Mouse (Mus musculus) cerebellum, adult (tissue): Measurements from ENCODE around the gene Xntrpc.
A peak's percentile ranks its signal among the peaks of the same experiment; 100 is the strongest.
"Not testable (repeated sequence)": the region's sequence is repeated elsewhere in the genome, so short reads cannot be mapped to it uniquely, and the experiment has no call there.

Experiments used
- ATAC-seq: cut with Nextera tagmentation; 2 replicates; pipeline ENCODE4 v1.9.2; 2017; ENCODE audit warnings: mild to moderate bottlenecking, moderate library complexity, mixed read lengths; ENCODE audit not compliant: insufficient number of reproducible peaks, low FRiP score, low TSS enrichment

Xntrpc gene

GRCm38 (mm10) chr7:102065046-102065891 lies at the start of gene Xntrpc, which contains the start of the genes Rnf121 and Xndc1:
Gene Xntrpc (plus strand): TSS chr7:102065713.
Gene Rnf121 (minus strand): TSS chr7:102065469.
Gene Xndc1 (plus strand): TSS chr7:102065511.
- ATAC-seq, result peak; percentile 95

- no peak for ATAC-seq
These were observed 48.6 kb upstream of the Xntrpc start for GRCm38 (mm10) chr7:102016936-102017335.

GRCm38 (mm10) chr7:102017452-102017851 lies 48.1 kb upstream of the Xntrpc start:
- ATAC-seq, result no peak

DNA sequence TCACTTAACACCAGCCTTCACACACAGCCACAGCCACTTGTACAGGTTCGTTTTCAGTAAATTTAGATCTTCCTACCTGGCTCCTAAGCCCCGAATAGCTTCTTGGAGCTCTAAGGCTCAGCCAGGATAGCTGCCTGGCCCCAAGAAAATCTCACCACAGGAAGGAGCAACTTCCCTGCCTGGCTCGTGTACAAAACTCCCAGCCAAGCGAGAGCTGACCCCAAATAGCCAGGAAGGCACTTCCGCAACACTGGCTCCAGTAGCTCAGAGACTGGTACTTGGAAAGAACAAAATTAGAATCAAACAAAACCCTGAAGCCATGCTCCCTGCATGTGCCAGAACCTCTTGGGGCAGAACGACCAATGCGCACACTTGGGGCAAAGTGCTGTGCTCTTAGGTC lies 47.5 kb upstream of the Xntrpc start:
- 0 out of 2 replicates have a peak, but pooled peaks have one; percentile 17 for ATAC-seq

DNA sequence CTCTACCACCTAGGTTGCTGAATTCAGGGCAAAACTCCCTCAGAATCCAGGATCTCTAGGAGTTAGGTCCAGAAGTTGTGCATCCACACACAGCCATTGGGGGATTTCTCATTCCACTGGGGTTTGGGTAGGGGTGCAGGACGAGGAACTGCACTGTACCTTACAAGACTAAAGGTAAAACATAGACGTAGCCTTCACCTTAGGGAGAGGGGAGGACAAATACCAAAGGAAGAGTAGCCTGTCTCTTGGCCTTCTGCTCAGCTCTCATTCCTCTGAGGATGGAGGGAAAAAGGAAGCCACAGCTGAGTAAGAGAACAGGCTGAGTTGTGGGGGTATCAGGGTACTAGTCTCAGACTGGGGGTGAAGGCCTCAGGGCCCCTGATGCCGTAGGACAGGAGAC lies 46.9 kb upstream of the Xntrpc start, which contains the start of gene Il18bp:
Gene Il18bp, minus strand, starts transcription at position 101 of the 400 bp plus-strand sequence.
- no peak for ATAC-seq

DNA sequence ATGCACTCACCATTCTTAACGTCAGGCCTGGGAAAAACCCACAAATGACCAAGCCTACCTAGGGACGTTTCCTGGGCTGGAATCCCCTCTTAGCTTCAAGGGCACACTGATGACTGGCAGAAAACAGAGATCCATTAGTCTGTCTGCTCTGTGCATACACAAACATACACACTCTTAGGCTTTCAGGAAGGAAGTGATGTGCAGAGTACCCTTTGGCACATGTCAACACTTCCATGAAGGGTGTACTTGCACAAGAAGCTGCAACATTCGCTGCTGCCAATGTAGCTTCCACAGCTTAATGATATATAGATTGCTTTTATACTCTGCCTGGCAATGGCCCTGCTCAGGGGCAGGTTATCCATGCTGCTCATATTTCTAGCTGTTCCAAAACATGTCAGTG lies 46.2 kb upstream of the Xntrpc start:
- ATAC-seq, result no peak

- ATAC-seq, result not testable (repeated sequence)
These were observed 44.6 kb upstream of the Xntrpc start for GRCm38 (mm10) chr7:102020934-102021333.

GRCm38 (mm10) chr7:102023821-102024220 lies 41.7 kb upstream of the Xntrpc start:
- no peak for ATAC-seq

DNA sequence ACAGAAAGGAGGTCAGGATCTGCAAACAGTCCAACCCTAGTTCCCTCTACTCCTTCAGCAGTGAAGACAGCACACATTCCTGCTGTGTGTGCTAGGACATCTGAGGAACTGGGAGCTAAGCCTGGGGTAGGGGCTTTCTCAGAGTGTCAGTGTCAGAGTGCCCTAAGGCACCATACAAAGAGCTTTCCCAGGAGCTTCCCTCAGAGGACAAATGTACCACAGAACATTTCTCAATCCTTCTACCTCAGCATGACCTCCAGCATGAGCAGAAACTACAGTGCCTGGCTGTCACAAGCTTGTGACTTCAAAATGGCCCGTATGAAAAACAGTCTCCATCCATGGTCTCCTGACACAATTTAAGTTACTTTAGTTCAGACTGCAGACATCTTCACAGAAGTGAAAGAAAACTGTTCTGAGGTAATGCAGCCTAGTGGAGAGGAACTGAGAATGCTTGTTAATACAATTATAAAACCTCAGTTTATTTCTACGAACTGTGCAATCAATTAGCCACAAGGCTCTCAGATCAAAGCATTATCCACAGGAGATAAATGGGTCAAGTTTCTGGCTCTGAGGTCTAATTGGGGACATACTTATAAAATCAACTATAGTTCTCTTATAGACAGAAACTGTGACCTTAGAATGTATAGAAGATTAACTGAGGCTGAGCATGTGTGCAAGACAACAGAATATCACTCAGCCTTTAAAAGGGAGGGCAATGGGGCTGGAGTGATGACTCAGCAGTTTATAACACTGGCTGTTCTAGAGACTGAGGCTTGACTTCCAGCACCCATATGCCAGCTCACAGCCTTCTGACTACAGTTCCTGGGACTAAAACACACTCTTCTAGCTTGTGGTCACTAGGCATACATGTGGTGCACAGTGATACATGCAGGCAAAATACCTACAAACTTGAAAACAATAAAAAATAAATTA lies 40.1 kb upstream of the Xntrpc start:
- ATAC-seq, result no peak

DNA sequence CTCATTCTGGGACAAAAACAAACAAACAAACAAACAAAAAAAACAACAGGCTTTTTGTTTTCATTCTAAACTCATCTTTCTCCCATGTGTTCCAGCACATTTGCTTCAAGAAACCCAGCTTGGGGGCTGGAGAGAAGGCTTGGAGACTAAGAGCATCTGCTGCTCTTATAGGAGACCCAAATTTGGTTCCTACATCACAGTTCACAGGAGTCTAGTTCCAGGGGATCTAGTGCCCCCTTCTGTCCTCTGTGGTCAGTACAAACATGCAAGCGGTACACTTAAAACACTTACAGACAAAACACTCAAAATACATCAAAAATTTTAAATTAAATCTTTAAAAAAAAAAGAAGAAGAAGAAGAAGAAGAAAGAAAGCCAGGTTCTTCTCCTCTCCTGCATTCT lies 30.6 kb upstream of the Xntrpc start:
- no peak for ATAC-seq

DNA sequence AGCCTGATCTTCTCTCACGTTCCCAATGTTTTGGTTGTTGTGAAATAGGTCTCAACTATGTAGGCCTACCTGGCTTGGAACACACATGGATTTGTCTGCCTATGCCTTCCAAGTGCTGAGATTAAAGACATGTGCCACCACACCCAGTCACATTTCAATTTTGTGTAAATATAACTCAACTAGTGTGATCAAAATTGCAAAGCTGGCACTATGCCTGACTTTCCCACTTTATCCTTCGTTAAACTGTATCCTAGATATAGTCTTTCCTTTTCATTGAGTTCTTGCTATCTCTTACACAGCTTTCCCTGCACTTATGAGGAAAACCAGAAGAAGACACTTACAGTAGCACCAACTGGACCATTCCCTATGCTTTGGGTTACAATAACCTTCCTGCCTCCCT lies 30.0 kb upstream of the Xntrpc start:
- ATAC-seq, result no peak

DNA sequence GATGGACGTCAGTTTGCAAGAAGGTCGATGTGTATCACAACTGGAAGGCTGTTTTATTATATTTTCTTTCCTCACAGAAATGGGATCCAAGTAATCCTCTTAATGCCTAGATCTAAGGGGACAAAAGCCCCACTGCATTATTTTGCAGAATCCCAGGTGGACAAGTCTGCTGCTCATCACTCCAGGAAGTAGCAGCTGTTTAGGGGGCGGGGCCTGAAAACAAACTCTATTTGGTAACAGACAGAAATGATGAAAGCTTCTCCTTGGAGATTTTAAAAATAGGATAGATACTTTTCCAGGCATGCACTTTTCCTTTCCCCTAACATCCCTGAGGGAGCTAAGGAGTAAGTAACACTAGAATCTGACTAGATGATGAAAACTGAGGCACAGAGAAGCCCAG lies 28.2 kb upstream of the Xntrpc start:
- no peak for ATAC-seq

- no peak for ATAC-seq
These were observed 23.2 kb upstream of the Xntrpc start for GRCm38 (mm10) chr7:102042314-102042713.

GRCm38 (mm10) chr7:102048524-102048923 lies 17.0 kb upstream of the Xntrpc start:
- ATAC-seq, result not testable (repeated sequence)

DNA sequence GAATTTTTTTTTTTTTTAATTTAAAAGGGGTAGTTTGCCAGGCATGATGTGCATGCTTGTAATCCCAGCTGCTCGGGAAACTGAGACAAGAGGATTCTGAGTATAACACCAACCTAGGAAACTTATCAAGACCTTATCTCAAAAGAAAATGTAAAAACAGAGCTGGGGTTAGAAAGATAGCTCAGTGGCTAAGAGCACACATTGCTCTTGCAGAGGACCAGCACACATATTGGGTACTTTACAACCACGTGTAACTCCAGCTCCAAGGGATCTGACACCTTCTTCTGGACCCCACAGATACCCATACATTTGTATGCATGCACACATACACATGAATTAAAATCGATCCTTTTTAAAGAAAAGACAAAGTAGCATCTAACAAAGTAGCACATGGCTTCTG lies 4.2 kb upstream of the Xntrpc start:
- ATAC-seq, result no peak

GRCm38 (mm10) chr7:102062203-102062602 lies 3.3 kb upstream of the Xntrpc start:
- no peak for ATAC-seq

GRCm38 (mm10) chr7:102063891-102064290 lies 1.6 kb upstream of the Xntrpc start:
- no peak for ATAC-seq

DNA sequence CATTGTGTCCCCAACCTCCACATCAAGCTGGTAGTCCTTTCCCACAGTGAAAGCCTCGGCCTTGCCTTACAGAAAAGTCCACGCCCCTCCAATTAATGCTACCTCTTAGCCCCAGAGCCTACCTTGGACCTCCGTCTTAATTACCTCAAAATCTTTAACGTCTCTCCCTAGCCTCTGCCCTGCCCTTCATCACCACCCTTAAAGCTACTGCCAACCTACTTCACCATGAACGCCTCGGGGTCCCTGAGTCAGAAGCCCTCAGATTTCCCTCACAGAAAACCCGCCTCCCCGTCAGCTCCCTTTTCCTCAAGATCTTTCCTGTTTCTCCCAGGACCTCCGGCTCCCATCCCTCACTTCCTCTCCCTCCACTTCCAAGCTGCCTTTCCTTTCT lies 863 bp upstream of the Xntrpc start:
- ATAC-seq, result no peak; the same call in 1 of the 2 replicates

- no peak for ATAC-seq
These were observed 850 bp downstream of the Xntrpc start for GRCm38 (mm10) chr7:102066363-102066762.

DNA sequence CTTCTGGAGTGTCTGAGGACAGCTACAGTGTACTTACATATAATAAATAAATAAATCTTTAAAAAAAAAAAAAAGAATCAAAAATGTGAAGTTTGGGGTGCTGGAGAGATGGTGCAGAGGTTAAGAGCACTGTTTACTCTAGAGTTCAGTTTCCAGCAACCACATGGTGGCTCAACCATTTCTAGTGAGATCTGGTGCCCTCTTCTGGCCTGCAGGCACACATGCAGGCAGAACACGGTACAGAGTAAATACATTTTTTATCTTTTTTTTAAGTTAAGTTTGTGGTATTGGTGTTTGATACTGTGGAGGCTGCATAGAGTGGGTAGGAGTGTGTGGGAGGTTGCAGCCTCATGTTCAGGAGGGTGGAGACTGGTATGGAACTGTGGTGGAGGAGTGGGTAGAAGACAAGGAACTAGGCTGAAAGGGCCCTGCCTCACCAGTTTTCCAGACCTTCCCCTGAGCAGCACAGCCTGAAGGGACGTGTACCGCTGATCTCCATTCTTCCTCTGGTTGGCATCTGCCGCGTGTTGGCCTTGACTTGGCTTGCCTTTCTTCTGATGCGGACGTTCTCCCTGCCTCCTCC lies 11.3 kb downstream of the Xntrpc start:
- no peak for ATAC-seq

DNA sequence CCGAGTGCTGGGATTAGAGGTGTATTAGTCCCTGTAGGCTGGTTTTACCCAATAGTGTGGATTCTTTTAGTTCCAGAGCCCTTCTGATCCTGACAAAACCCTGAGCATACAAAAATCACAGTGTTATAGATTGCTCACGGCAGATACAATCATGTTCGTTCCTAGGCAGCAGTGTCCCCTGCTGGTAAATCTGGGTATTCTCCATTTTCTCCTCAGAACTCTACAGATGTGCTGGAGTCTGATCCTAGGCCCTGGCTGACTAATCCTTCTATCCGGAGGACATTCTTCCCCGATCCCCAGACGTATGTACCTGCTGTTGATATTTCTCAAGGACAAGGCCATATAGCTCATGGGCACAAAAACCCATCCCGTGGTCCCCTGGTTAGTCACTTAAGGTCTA lies 13.0 kb downstream of the Xntrpc start:
- no peak for ATAC-seq
